Mouse (Mus musculus): ENCODE results near the gene Plin5. TPM values are rescaled to one million over a fixed set of nuclear protein-coding genes. Genes with fewer than 3 reads are reported as not detected.
"Not testable (repeated sequence)": the region's sequence is repeated elsewhere in the genome, so short reads cannot be mapped to it uniquely, and the experiment has no call there.

The Plin5 gene
- polyA plus RNA-seq, 1 experiment from 2014 or later = 0.17 TPM

GRCm38 (mm10) chr17:56069066-56069465 is 48.3 kb downstream of the Plin5 start:
- 94% methylated on average over 14 of the region's 14 CpGs for WGBS
- H3K27ac ChIP-seq (ENCODE audit: poor library complexity, severe bottlenecking) = no peak overlapping the region
- no peak overlapping the region for H3K4me3 ChIP-seq
- no peak for ATAC-seq (ENCODE audit: insufficient number of reproducible peaks, low FRiP score)
- peaks cover 89% of the 10 kb centered on the region for H3K36me3 ChIP-seq
- no peak overlapping the region for H3K4me2 ChIP-seq
- 0 out of 2 replicates have a peak, but pooled peaks cover 2% of the 10 kb centered on the region for H3K9me3 ChIP-seq (replicated peaks)
- H3K4me1 ChIP-seq (replicated peaks) = peaks cover 6% of the 10 kb centered on the region
- H3K9ac ChIP-seq = no peak overlapping the region
- no peaks in the 10 kb centered on the region for H3K27me3 ChIP-seq (replicated peaks)

DNA sequence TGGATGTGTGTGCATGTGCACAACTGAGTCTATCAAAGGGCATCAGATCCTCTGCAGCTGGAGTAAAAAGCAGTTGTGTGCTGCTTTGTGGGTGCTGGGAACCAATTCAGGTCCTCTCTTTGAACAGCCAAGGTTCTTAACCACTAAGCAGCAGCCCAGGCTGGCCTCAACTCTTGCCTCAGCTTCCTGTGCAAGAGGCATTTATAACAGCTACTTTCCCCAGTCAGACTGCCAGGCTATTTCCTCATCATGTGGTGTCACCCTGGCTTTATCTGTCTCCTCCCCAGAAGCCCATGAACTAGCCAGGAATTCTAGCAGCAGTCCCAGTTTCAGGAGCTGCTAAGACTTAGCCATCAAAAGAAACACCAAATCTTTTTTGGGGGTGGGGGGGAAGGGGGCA is 50.9 kb downstream of the Plin5 start:
- Histone ChIP-seq H3K9ac (no peak overlapping the region), H3K4me1 (replicated peaks) (no peaks in the 10 kb centered on the region), H3K4me3 (no peak overlapping the region), H3K9me3 (replicated peaks) (0 out of 2 replicates have a peak, but pooled peaks cover 2% of the 10 kb centered on the region), H3K4me2 (no peak overlapping the region), H3K36me3 (peaks cover 100% of the 10 kb centered on the region), H3K27ac (ENCODE audit: poor library complexity, severe bottlenecking) (no peak overlapping the region), H3K27me3 (replicated peaks) (no peaks in the 10 kb centered on the region)
- no peak for ATAC-seq (ENCODE audit: insufficient number of reproducible peaks, low FRiP score)

GRCm38 (mm10) chr17:56065715-56066114 is 51.7 kb downstream of the Plin5 start:
- H3K4me3 ChIP-seq; ATAC-seq (ENCODE audit: insufficient number of reproducible peaks, low FRiP score); H3K9ac ChIP-seq; H3K4me1 ChIP-seq (replicated peaks); H3K27ac ChIP-seq (ENCODE audit: poor library complexity, severe bottlenecking); H3K9me3 ChIP-seq (replicated peaks); H3K27me3 ChIP-seq (replicated peaks); H3K4me2 ChIP-seq: not testable (repeated sequence)
- WGBS = 76% methylated on average over 6 of the region's 6 CpGs
- H3K36me3 ChIP-seq = peaks cover 100% of the 10 kb centered on the region

DNA sequence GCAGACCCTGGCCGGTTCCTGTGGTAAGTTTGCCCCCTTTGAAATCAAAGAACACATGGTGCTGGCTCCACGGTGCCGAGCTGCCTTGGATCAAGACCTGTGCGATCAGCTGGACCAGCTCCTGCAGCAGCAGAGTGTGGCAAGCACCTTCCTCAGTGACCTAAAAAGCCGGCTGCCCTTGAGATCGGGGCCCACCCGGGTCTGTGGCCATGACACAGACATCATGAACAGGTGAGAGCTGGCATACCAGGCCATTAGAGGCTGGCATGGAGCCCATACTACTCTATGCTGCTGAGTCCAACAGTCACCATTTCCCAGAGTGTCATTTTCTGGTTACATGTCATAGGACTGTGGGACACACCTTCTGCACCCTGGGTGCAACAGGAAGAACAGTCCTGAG is 55.3 kb downstream of the Plin5 start:
- WGBS = 93% methylated on average over 7 of the region's 7 CpGs
- no peaks in the 10 kb centered on the region for H3K27me3 ChIP-seq (replicated peaks)

More for the DNA sequence above, 55.3 kb downstream of the Plin5 start:
- no peak for ATAC-seq (ENCODE audit: insufficient number of reproducible peaks, low FRiP score)
- no peak overlapping the region for H3K4me3 ChIP-seq
- H3K9me3 ChIP-seq (replicated peaks) = 0 out of 2 replicates have a peak, but pooled peaks cover 2% of the 10 kb centered on the region
- H3K9ac ChIP-seq = 0 out of 2 replicates have a peak overlapping the region, but pooled peaks have one; percentile 20
- no peaks in the 10 kb centered on the region for H3K4me1 ChIP-seq (replicated peaks)
- no peak overlapping the region for H3K27ac ChIP-seq (ENCODE audit: poor library complexity, severe bottlenecking)
- H3K36me3 ChIP-seq = peaks cover 100% of the 10 kb centered on the region
- no peak overlapping the region for H3K4me2 ChIP-seq

Other genes starting within 250 kb of the Plin5 start
- 6.3 and 7.4 TPM in 2 replicates for gene Zfp119a, start 238.7 kb downstream of the Plin5 start, polyA plus RNA-seq (2016; fragmentation: Nextera tagmentation; extraction: Ambion mirVana)
- gene Zfp959, start 225.5 kb downstream of the Plin5 start, polyA plus RNA-seq (2016; fragmentation: Nextera tagmentation; extraction: Ambion mirVana) = 7.3 and 8.0 TPM in 2 replicates
- gene Zfp119b, start 168.1 kb downstream of the Plin5 start, polyA plus RNA-seq (2016; fragmentation: Nextera tagmentation; extraction: Ambion mirVana) = 3.1 and 4.3 TPM in 2 replicates
- 0.40 TPM in 1 of 2 replicates, not detected in the other for gene Ebi3, start 165.0 kb downstream of the Plin5 start, polyA plus RNA-seq (2016; fragmentation: Nextera tagmentation; extraction: Ambion mirVana)
- gene Yju2, start 158.5 kb downstream of the Plin5 start, polyA plus RNA-seq (2016; fragmentation: Nextera tagmentation; extraction: Ambion mirVana) = 17.4 and 17.5 TPM in 2 replicates
- 7.2 and 9.2 TPM in 2 replicates for gene Shd, start 147.1 kb downstream of the Plin5 start, polyA plus RNA-seq (2016; fragmentation: Nextera tagmentation; extraction: Ambion mirVana)
- 5.2 and 5.6 TPM in 2 replicates for gene Fsd1, start 131.1 kb downstream of the Plin5 start, polyA plus RNA-seq (2016; fragmentation: Nextera tagmentation; extraction: Ambion mirVana)
- gene Stap2, start 112.0 kb downstream of the Plin5 start, polyA plus RNA-seq (2016; fragmentation: Nextera tagmentation; extraction: Ambion mirVana) = 10.2 and 10.4 TPM in 2 replicates
- gene Mpnd, start 111.9 kb downstream of the Plin5 start, polyA plus RNA-seq (2016; fragmentation: Nextera tagmentation; extraction: Ambion mirVana) = 75.4 and 78.7 TPM in 2 replicates
- gene Sh3gl1, start 81.0 kb downstream of the Plin5 start, polyA plus RNA-seq (2016; fragmentation: Nextera tagmentation; extraction: Ambion mirVana) = 93.2 and 96.6 TPM in 2 replicates
- 22.0 and 22.6 TPM in 2 replicates for gene Chaf1a, start 77.2 kb downstream of the Plin5 start, polyA plus RNA-seq (2016; fragmentation: Nextera tagmentation; extraction: Ambion mirVana)
- 35.5 and 39.8 TPM in 2 replicates for gene Ubxn6, start 42.6 kb downstream of the Plin5 start, polyA plus RNA-seq (2016; fragmentation: Nextera tagmentation; extraction: Ambion mirVana)
- 93.1 and 95.1 TPM in 2 replicates for gene Hdgfl2, start 38.0 kb downstream of the Plin5 start, polyA plus RNA-seq (2016; fragmentation: Nextera tagmentation; extraction: Ambion mirVana)
- gene Plin4, start 7.8 kb downstream of the Plin5 start, polyA plus RNA-seq (2016; fragmentation: Nextera tagmentation; extraction: Ambion mirVana) = 0.05 and 0.12 TPM in 2 replicates
- gene Lrg1, start 4.4 kb upstream of the Plin5 start, polyA plus RNA-seq (2016; fragmentation: Nextera tagmentation; extraction: Ambion mirVana) = 0.18 TPM in 1 of 2 replicates, not detected in the other
- gene Sema6b, start 22.7 kb upstream of the Plin5 start, polyA plus RNA-seq (2016; fragmentation: Nextera tagmentation; extraction: Ambion mirVana) = 0.44 and 0.57 TPM in 2 replicates
- gene Tnfaip8l1, start 44.9 kb upstream of the Plin5 start, polyA plus RNA-seq (2016; fragmentation: Nextera tagmentation; extraction: Ambion mirVana) = 4.8 and 5.0 TPM in 2 replicates
- gene Mydgf, start 66.3 kb upstream of the Plin5 start, polyA plus RNA-seq (2016; fragmentation: Nextera tagmentation; extraction: Ambion mirVana) = 72.9 and 73.2 TPM in 2 replicates
- gene Dpp9, start 101.3 kb upstream of the Plin5 start, polyA plus RNA-seq (2016; fragmentation: Nextera tagmentation; extraction: Ambion mirVana) = 27.8 and 28.4 TPM in 2 replicates
- 19.5 and 19.9 TPM in 2 replicates for gene Fem1a, start 139.2 kb upstream of the Plin5 start, polyA plus RNA-seq (2016; fragmentation: Nextera tagmentation; extraction: Ambion mirVana)
- gene Ticam1, start 159.2 kb upstream of the Plin5 start, polyA plus RNA-seq (2016; fragmentation: Nextera tagmentation; extraction: Ambion mirVana) = 8.6 and 9.5 TPM in 2 replicates
- gene Plin3, start 175.3 kb upstream of the Plin5 start, polyA plus RNA-seq (2016; fragmentation: Nextera tagmentation; extraction: Ambion mirVana) = 59.1 and 60.0 TPM in 2 replicates
- not detected in 2 replicates for gene Arrdc5, start 182.7 kb upstream of the Plin5 start, polyA plus RNA-seq (2016; fragmentation: Nextera tagmentation; extraction: Ambion mirVana)
- gene Uhrf1, start 185.7 kb upstream of the Plin5 start, polyA plus RNA-seq (2016; fragmentation: Nextera tagmentation; extraction: Ambion mirVana) = 88.4 and 91.2 TPM in 2 replicates
- gene Kdm4b, start 208.5 kb upstream of the Plin5 start, polyA plus RNA-seq (2016; fragmentation: Nextera tagmentation; extraction: Ambion mirVana) = 34.3 and 37.1 TPM in 2 replicates